Mouse (Mus musculus) fibroblast of lung, adult 2 months (primary cell): ENCODE results near the gene D930048N14Rik.

Experiments used
- DNase-seq: peaks from one replicate; pipeline ENCODE4 v3.0.0-alpha.2; 2011; ENCODE audit warnings: low read depth

The D930048N14Rik gene

GRCm38 (mm10) chr11:51703379-51703998, 52.7 kb downstream of the D930048N14Rik start:
- DNase-seq, result no peak

- DNase-seq, result no peak
Observed at GRCm38 (mm10) chr11:51706451-51706850, 55.7 kb downstream of the D930048N14Rik start.

- DNase-seq, result no peak
Observed at GRCm38 (mm10) chr11:51707080-51707479, 56.3 kb downstream of the D930048N14Rik start.
